Comparison of ENCODE assay signal across 9 mouse cellular contexts in the genomic region with DNA sequence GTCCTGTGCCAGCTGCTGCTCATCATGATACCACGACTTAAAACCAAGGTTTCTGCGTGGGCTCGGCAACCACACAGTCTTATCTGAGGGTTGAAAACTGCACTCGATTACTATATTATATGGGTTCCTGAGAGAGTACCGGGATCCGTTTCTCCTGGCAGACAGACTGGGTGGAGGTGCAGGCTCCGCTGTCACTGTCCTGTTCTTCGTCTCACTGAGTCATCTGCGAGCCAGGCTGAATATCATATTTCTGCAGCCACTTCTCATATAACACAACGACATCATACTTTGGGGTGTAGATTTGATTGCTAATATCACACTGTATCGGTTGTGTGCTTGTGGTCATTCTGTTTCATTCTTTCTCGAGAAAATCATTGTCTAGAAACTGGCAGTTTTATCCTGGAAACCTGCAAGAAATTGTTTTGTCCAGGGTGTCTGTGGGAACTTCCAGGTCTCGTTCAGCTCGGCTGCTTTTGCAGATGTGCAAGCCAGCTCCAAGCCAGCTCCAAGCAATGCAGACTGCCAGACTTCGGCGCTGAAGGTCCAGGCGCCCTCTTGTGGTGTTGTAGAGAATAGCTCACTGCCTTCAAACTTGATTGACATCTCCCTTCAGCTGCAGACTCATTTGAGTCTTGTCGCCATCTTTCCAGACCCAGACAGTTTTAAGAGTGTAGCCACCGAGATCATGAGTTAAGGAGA.
DNase-seq lines count a peak whose midpoint lies in the region; ATAC-seq and TF ChIP-seq lines count a peak whose summit lies in the region.
"Had no signal": no experiment of that assay in that cellular context is flagged by ENCODE, and none has a peak within 500 bp of the region (broad histone marks: within the 10 kb centered on the region; RNA-seq: fewer than 3 reads in every experiment).

No protein-coding gene starts in this region.

- H3K4me3 ChIP-seq in forebrain, postnatal 0 days (ENCODE audit: low read depth, low read length) = no peak overlapping the region
- no peak overlapping the region for H3K4me3 ChIP-seq in kidney, embryonic 16.5 days (ENCODE audit: low read length)
- H3K4me3 ChIP-seq in lung, postnatal 0 days (ENCODE audit: low read depth, low read length) = no peak overlapping the region
- H3K4me3 ChIP-seq: liver, embryonic 13.5 days had no signal

- peak; percentile 89 for TF ChIP-seq CTCF in forebrain, postnatal 0 days (IDR thresholded peaks at IDR 0.05; ENCODE audit: low read depth)
- peak; percentile 81 for TF ChIP-seq CTCF in lung, postnatal 0 days (IDR thresholded peaks at IDR 0.05)

- no peak overlapping the region for H3K4me2 ChIP-seq in forebrain, postnatal 0 days (ENCODE audit: low read depth)
- 0 out of 2 replicates have a peak overlapping the region, but pooled peaks have one; percentile 5 for H3K4me2 ChIP-seq in kidney, embryonic 16.5 days (replicated peaks; ENCODE audit: low read depth, low read length)
- H3K4me2 ChIP-seq in lung, postnatal 0 days (replicated peaks; ENCODE audit: low read depth, low read length) = no peak overlapping the region
- H3K4me2 ChIP-seq: liver, embryonic 13.5 days had no signal

- 51% methylated on average over 19 of the region's 19 CpGs for WGBS in forebrain, postnatal 0 days
- WGBS in kidney, embryonic 16.5 days = 37% methylated on average over 19 of the region's 19 CpGs
- WGBS in lung, postnatal 0 days = 39% methylated on average over 19 of the region's 19 CpGs

- peak; percentile 61 for ATAC-seq in forebrain, postnatal 0 days
- no peak for ATAC-seq in kidney, embryonic 16.5 days (ENCODE audit: low FRiP score, low TSS enrichment)
- ATAC-seq in lung, postnatal 0 days = no peak

- H3K27ac ChIP-seq in forebrain, postnatal 0 days (ENCODE audit: low read depth, low read length) = no peak overlapping the region
- no peak overlapping the region for H3K27ac ChIP-seq in kidney, embryonic 16.5 days (ENCODE audit: low read length)
- H3K27ac ChIP-seq in lung, postnatal 0 days (ENCODE audit: low read length) = no peak overlapping the region
- H3K27ac ChIP-seq: liver, embryonic 13.5 days had no signal

- peaks cover 3% of the 10 kb centered on the region; the same call in 1 of the 2 replicates for H3K36me3 ChIP-seq in forebrain, postnatal 0 days (ENCODE audit: insufficient read depth)
- H3K36me3 ChIP-seq in kidney, embryonic 16.5 days (ENCODE audit: insufficient read depth, low read length) = no peaks in the 10 kb centered on the region
- no peaks in the 10 kb centered on the region for H3K36me3 ChIP-seq in lung, postnatal 0 days (ENCODE audit: insufficient read depth, low read length)
- H3K36me3 ChIP-seq: liver, embryonic 13.5 days had no signal

- no peaks in the 10 kb centered on the region for H3K9me3 ChIP-seq in forebrain, postnatal 0 days (ENCODE audit: low read length)
- no peaks in the 10 kb centered on the region for H3K9me3 ChIP-seq in kidney, embryonic 16.5 days (ENCODE audit: low read length)
- no peaks in the 10 kb centered on the region for H3K9me3 ChIP-seq in lung, postnatal 0 days (ENCODE audit: low read length)
- H3K9me3 ChIP-seq: liver, embryonic 13.5 days had no signal

- no peak for TF ChIP-seq EP300 in lung, postnatal 0 days (IDR thresholded peaks at IDR 0.05)

- DNase-seq in adrenal gland, adult (ENCODE audit: inconsistent age in 2 of 2, low spot score in 1 of 2) = peak; percentile 14 to 72
- DNase-seq in adrenal gland, postnatal 4 days (ENCODE audit: low spot score in 2 of 2) = no peak
- DNase-seq in 3T3-L1 (ENCODE audit: low read depth, low spot score) = peak; percentile 80
- DNase-seq in c-Kit-positive CD71-negative TER-119-negative erythroid progenitor cells, embryonic 14.5 days (ENCODE audit: low read depth) = peak; percentile 26
- peak; percentile 80 for DNase-seq in forebrain, postnatal 0 days
- DNase-seq in lung, postnatal 0 days (ENCODE audit: low spot score) = peak; percentile 61
- DNase-seq in right cerebral cortex, postnatal 4 days = peak; percentile 55
- DNase-seq: liver, embryonic 13.5 days had no signal

- H3K9ac ChIP-seq in forebrain, postnatal 0 days = no peak overlapping the region
- no peak overlapping the region; the same call in 1 of the 2 replicates for H3K9ac ChIP-seq in kidney, embryonic 16.5 days (replicated peaks; ENCODE audit: low read length)
- H3K9ac ChIP-seq in lung, postnatal 0 days (replicated peaks; ENCODE audit: low read depth) = no peak overlapping the region
- H3K9ac ChIP-seq: liver, embryonic 13.5 days had no signal

- no peaks in the 10 kb centered on the region for H3K4me1 ChIP-seq in forebrain, postnatal 0 days (ENCODE audit: insufficient read depth)
- H3K4me1 ChIP-seq in kidney, embryonic 16.5 days (ENCODE audit: insufficient read depth, low read length) = no peaks in the 10 kb centered on the region
- H3K4me1 ChIP-seq in lung, postnatal 0 days (ENCODE audit: insufficient read depth, low read depth, low read length) = no peaks in the 10 kb centered on the region; the same call in 1 of the 2 replicates
- H3K4me1 ChIP-seq: liver, embryonic 13.5 days had no signal

- H3K27me3 ChIP-seq in forebrain, postnatal 0 days (ENCODE audit: insufficient read depth, low read length) = no peaks in the 10 kb centered on the region
- no peaks in the 10 kb centered on the region for H3K27me3 ChIP-seq in kidney, embryonic 16.5 days (ENCODE audit: insufficient read depth, low read length)
- H3K27me3 ChIP-seq in lung, postnatal 0 days (replicated peaks; ENCODE audit: insufficient read depth, low read length) = no peaks in the 10 kb centered on the region
- H3K27me3 ChIP-seq: liver, embryonic 13.5 days had no signal

Comparison
In these comparisons a context has a peak if more than half of its experiments do, and no peak if none do; other contexts are left out.
1. DNase-seq: peak in adrenal gland, adult (2 of 2), 3T3-L1 (single experiment), c-Kit-positive CD71-negative TER-119-negative erythroid progenitor cells, embryonic 14.5 days (single experiment), forebrain, postnatal 0 days (single experiment), lung, postnatal 0 days (single experiment) and right cerebral cortex, postnatal 4 days (single experiment); none in adrenal gland, postnatal 4 days (0 of 2).